Mouse (Mus musculus) G1E (cell line): ENCODE measurements at regions not wholly inside any gene's neighbourhood (a gene's known extent, or its start where the extent isn't known, plus 50 kb on each side); places are given as distances from the start of the nearest gene placed in this dataset.

Source experiments
- CTCF ChIP-seq: IDR thresholded peaks from 2 replicates; pipeline ENCODE4 v1.5.1; 2012; ENCODE audit warnings: low read depth, low read length, inconsistent platforms, mixed read lengths
- GATA1 ChIP-seq: IDR thresholded peaks from 2 replicates; pipeline ENCODE4 v1.6.1; 2012; ENCODE audit warnings: borderline replicate concordance, low read length, inconsistent platforms, mixed read lengths
- GATA2 ChIP-seq: IDR thresholded peaks from 2 replicates; pipeline ENCODE4 v1.6.1; 2012; ENCODE audit warnings: low read depth, low read length, inconsistent platforms, borderline replicate concordance
- POLR2AphosphoS5 ChIP-seq: IDR thresholded peaks from 2 replicates; pipeline ENCODE4 v1.6.1; 2012; ENCODE audit warnings: low read depth, low read length, inconsistent platforms; ENCODE audit not compliant: insufficient replicate concordance
- TAL1 ChIP-seq: conservative IDR thresholded peaks from 2 replicates; pipeline ENCODE4 v1.6.1; 2012; ENCODE audit warnings: low read depth, low read length, inconsistent platforms, mixed read lengths

DNA sequence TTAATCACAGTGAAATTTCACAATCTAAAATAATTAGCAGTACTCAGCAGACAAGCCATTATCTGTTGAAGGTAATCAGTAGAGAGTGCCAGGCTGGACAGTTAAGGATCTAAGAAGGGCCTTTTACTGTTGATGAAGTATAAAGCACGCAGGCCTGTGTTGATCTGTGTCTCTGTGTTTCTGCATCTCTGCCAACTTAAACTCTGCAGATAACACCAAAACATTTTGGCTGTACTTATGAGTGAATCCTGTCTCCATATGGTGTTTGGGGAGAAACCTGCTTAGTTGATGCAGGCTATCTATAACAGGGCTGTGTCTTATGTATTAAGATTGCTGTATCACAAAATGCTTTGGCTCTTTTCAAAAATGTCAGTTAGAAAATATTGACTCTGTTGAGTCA, 482.8 kb upstream of the Adamts9 start:
- TF ChIP-seq CTCF (no peak), TAL1 (no peak), POLR2AphosphoS5 (no peak), GATA1 (no peak), GATA2 (no peak)
